Mouse (Mus musculus): Measurements from ENCODE around the gene Ap1s1. TPM values are rescaled to one million over a fixed set of nuclear protein-coding genes. Genes with fewer than 3 reads are reported as not detected.

Gene Ap1s1
- polyA plus RNA-seq, 2 experiments = 112 to 146 TPM

DNA sequence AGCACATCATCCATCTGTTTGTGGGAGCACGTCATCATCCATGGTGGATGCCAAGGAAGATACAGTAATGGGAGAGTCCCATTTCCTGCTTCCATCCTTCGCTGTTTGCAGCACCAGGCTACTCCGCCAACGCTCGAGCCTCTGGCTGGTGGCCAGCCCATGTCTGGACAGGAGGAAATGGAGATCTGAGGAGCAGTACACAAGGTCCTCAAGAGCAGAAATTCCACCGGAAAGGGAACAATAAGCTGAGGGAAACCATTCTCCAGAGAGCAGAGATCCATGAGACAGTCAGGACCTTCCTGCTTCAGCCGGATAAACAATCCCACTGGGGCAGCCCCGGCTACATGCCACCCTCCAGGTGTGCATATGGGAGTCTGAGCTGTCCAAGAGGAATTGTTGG lies 41.5 kb upstream of the Ap1s1 start:
- Histone ChIP-seq H3K4me1 (ENCODE audit: control insufficient read depth, insufficient read depth, low read length) (no peaks in the 10 kb centered on the region), H3K9me3 (ENCODE audit: control insufficient read depth, low read length) (no peaks in the 10 kb centered on the region), H3K9ac (ENCODE audit: low read depth, low read length, severe bottlenecking) (no peak overlapping the region), H3K27me3 (ENCODE audit: control insufficient read depth, insufficient read depth, low read length) (no peaks in the 10 kb centered on the region), H3K4me3 (replicated peaks; ENCODE audit: low read length) (no peak overlapping the region), H3K27ac (replicated peaks; ENCODE audit: low read depth, low read length) (no peak overlapping the region), H3K36me3 (ENCODE audit: control insufficient read depth, insufficient read depth, low read length) (no peaks in the 10 kb centered on the region), H3K4me2 (replicated peaks; ENCODE audit: low read depth, low read length, severe bottlenecking) (no peak overlapping the region)
- no peak for ATAC-seq (ENCODE audit: low FRiP score, low read depth)
- DNase-seq (ENCODE audit: low spot score) = no peak
- WGBS = 89% methylated on average over 8 of the region's 8 CpGs
- TF ChIP-seq POLR2A (IDR thresholded peaks at IDR 0.05; ENCODE audit: borderline replicate concordance, extremely low read depth, insufficient read depth, insufficient read length) = no peak

DNA sequence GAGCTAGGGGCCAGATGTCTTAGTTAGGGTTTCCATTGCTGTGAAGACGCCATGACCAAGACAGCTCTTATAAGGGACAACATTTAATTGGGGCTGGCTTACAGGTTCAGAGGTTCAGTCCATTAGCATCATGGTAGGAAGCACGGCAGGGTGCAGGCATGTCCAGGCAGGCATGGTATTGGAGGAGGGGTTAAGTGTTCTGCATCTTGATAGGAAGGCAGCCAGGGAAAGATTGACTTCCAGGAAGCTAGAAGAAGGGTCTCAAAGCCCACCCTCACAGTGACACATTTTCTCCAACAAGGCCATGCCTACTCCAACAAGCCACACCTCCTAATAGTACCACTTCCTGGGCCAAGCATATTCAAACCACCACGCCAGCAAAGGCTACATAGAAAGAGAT lies 39.8 kb upstream of the Ap1s1 start:
- no peak for ATAC-seq (ENCODE audit: low FRiP score, low read depth)
- 73% methylated on average over 3 of the region's 3 CpGs for WGBS

GRCm38 (mm10) chr5:137085021-137085420 lies 39.1 kb upstream of the Ap1s1 start:
- no peak overlapping the region for H3K4me2 ChIP-seq (replicated peaks; ENCODE audit: low read depth, low read length, severe bottlenecking)
- TF ChIP-seq POLR2A (IDR thresholded peaks at IDR 0.05; ENCODE audit: borderline replicate concordance, extremely low read depth, insufficient read depth, insufficient read length) = no peak
- no peak overlapping the region for H3K9ac ChIP-seq (ENCODE audit: low read depth, low read length, severe bottlenecking)
- ATAC-seq (ENCODE audit: low FRiP score, low read depth) (no peak), DNase-seq (ENCODE audit: low spot score) (no peak)
- no peaks in the 10 kb centered on the region for H3K9me3 ChIP-seq (ENCODE audit: control insufficient read depth, low read length)
- H3K36me3 ChIP-seq (ENCODE audit: control insufficient read depth, insufficient read depth, low read length) = no peaks in the 10 kb centered on the region
- no peaks in the 10 kb centered on the region for H3K27me3 ChIP-seq (ENCODE audit: control insufficient read depth, insufficient read depth, low read length)
- H3K27ac ChIP-seq (replicated peaks; ENCODE audit: low read depth, low read length) = no peak overlapping the region
- 86% methylated on average over 6 of the region's 6 CpGs for WGBS
- H3K4me1 ChIP-seq (ENCODE audit: control insufficient read depth, insufficient read depth, low read length) = no peaks in the 10 kb centered on the region
- H3K4me3 ChIP-seq (replicated peaks; ENCODE audit: low read length) = no peak overlapping the region

More for the DNA sequence above, 39.8 kb upstream of the Ap1s1 start:
- no peak overlapping the region for H3K4me2 ChIP-seq (replicated peaks; ENCODE audit: low read depth, low read length, severe bottlenecking)
- no peak for TF ChIP-seq POLR2A (IDR thresholded peaks at IDR 0.05; ENCODE audit: borderline replicate concordance, extremely low read depth, insufficient read depth, insufficient read length)
- no peak for DNase-seq (ENCODE audit: low spot score)
- H3K27ac ChIP-seq (replicated peaks; ENCODE audit: low read depth, low read length) = no peak overlapping the region
- H3K27me3 ChIP-seq (ENCODE audit: control insufficient read depth, insufficient read depth, low read length) = no peaks in the 10 kb centered on the region
- no peaks in the 10 kb centered on the region for H3K4me1 ChIP-seq (ENCODE audit: control insufficient read depth, insufficient read depth, low read length)
- no peaks in the 10 kb centered on the region for H3K9me3 ChIP-seq (ENCODE audit: control insufficient read depth, low read length)
- H3K9ac ChIP-seq (ENCODE audit: low read depth, low read length, severe bottlenecking) = no peak overlapping the region
- no peak overlapping the region for H3K4me3 ChIP-seq (replicated peaks; ENCODE audit: low read length)
- H3K36me3 ChIP-seq (ENCODE audit: control insufficient read depth, insufficient read depth, low read length) = no peaks in the 10 kb centered on the region

DNA sequence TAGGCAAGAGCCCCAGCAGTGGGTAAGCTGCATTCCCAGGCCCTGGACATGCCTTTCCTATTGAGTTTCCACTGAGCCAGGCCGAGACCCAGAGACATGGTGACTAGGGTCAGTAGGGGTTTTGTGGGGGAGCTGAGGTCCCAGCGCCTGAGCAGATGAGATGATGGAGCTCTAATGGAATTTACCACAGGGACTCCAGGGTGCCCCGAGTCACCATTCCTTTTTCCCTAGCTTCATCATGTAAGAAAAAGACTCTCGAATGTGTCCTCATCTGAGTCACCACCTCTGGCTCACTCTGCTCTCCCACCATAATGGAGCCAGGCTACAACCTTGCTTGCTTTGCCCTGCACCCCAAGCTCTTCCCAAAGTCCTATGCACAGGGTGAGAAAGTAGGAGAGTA lies 37.1 kb upstream of the Ap1s1 start:
- 76% methylated on average over 4 of the region's 4 CpGs for WGBS
- H3K27ac ChIP-seq (replicated peaks; ENCODE audit: low read depth, low read length) = no peak overlapping the region

GRCm38 (mm10) chr5:137079849-137080248 lies 33.9 kb upstream of the Ap1s1 start:
- no peak overlapping the region for H3K4me3 ChIP-seq (replicated peaks; ENCODE audit: low read length)
- 41% methylated on average over 5 of the region's 5 CpGs for WGBS
- no peak for DNase-seq (ENCODE audit: low spot score)

More for the DNA sequence above, 37.1 kb upstream of the Ap1s1 start:
- Histone ChIP-seq H3K27me3 (ENCODE audit: control insufficient read depth, insufficient read depth, low read length) (no peaks in the 10 kb centered on the region), H3K4me3 (replicated peaks; ENCODE audit: low read length) (no peak overlapping the region), H3K9me3 (ENCODE audit: control insufficient read depth, low read length) (no peaks in the 10 kb centered on the region), H3K36me3 (ENCODE audit: control insufficient read depth, insufficient read depth, low read length) (no peaks in the 10 kb centered on the region), H3K4me2 (replicated peaks; ENCODE audit: low read depth, low read length, severe bottlenecking) (no peak overlapping the region), H3K9ac (ENCODE audit: low read depth, low read length, severe bottlenecking) (no peak overlapping the region), H3K4me1 (ENCODE audit: control insufficient read depth, insufficient read depth, low read length) (no peaks in the 10 kb centered on the region)
- DNase-seq (ENCODE audit: low spot score) (no peak), ATAC-seq (ENCODE audit: low FRiP score, low read depth) (no peak)
- no peak for TF ChIP-seq POLR2A (IDR thresholded peaks at IDR 0.05; ENCODE audit: borderline replicate concordance, extremely low read depth, insufficient read depth, insufficient read length)

DNA sequence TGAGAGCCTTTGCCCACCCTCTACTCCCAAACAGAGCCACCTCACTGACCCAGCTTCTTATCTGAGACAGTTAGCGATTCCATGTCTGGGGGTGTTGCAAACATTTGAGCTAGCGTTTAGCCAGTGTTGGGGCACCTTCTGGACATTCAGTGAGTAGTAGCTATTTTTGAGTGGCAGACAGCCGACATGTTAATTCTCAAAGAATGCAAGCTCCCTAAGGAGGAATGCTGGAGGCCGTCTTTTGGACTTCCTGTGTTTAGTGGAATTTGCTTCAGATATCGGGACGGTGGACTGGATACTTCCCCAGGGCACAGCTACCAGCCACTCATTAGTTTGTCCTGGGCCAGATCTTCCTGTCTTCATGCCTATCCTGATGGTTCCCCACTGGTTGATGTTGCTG lies 32.7 kb upstream of the Ap1s1 start:
- ATAC-seq (ENCODE audit: low FRiP score, low read depth) (no peak), DNase-seq (ENCODE audit: low spot score) (no peak)
- 41% methylated on average over 6 of the region's 6 CpGs for WGBS
- H3K36me3 ChIP-seq (ENCODE audit: control insufficient read depth, insufficient read depth, low read length) = no peaks in the 10 kb centered on the region
- H3K4me2 ChIP-seq (replicated peaks; ENCODE audit: low read depth, low read length, severe bottlenecking) = no peak overlapping the region
- H3K27ac ChIP-seq (replicated peaks; ENCODE audit: low read depth, low read length) = no peak overlapping the region
- TF ChIP-seq POLR2A (IDR thresholded peaks at IDR 0.05; ENCODE audit: borderline replicate concordance, extremely low read depth, insufficient read depth, insufficient read length) = no peak
- no peak overlapping the region for H3K9ac ChIP-seq (ENCODE audit: low read depth, low read length, severe bottlenecking)
- no peaks in the 10 kb centered on the region for H3K9me3 ChIP-seq (ENCODE audit: control insufficient read depth, low read length)
- no peaks in the 10 kb centered on the region for H3K4me1 ChIP-seq (ENCODE audit: control insufficient read depth, insufficient read depth, low read length)
- no peak overlapping the region for H3K4me3 ChIP-seq (replicated peaks; ENCODE audit: low read length)
- no peaks in the 10 kb centered on the region for H3K27me3 ChIP-seq (ENCODE audit: control insufficient read depth, insufficient read depth, low read length)

More at GRCm38 (mm10) chr5:137079849-137080248, 33.9 kb upstream of the Ap1s1 start:
- TF ChIP-seq POLR2A (IDR thresholded peaks at IDR 0.05; ENCODE audit: borderline replicate concordance, extremely low read depth, insufficient read depth, insufficient read length) = no peak
- H3K27ac ChIP-seq (replicated peaks; ENCODE audit: low read depth, low read length) = no peak overlapping the region
- no peaks in the 10 kb centered on the region for H3K27me3 ChIP-seq (ENCODE audit: control insufficient read depth, insufficient read depth, low read length)
- H3K36me3 ChIP-seq (ENCODE audit: control insufficient read depth, insufficient read depth, low read length) = no peaks in the 10 kb centered on the region
- no peaks in the 10 kb centered on the region for H3K9me3 ChIP-seq (ENCODE audit: control insufficient read depth, low read length)
- H3K4me2 ChIP-seq (replicated peaks; ENCODE audit: low read depth, low read length, severe bottlenecking) = no peak overlapping the region
- H3K9ac ChIP-seq (ENCODE audit: low read depth, low read length, severe bottlenecking) = no peak overlapping the region
- H3K4me1 ChIP-seq (ENCODE audit: control insufficient read depth, insufficient read depth, low read length) = no peaks in the 10 kb centered on the region
- ATAC-seq (ENCODE audit: low FRiP score, low read depth) = no peak; the same call in 1 of the 2 replicates
